Mouse (Mus musculus) spleen, postnatal 0 days (tissue): ENCODE data around the gene Vps51. TPM values are rescaled to one million over a fixed set of nuclear protein-coding genes. Genes with fewer than 3 reads are reported as not detected.

Experiments
- polyA plus RNA-seq: library from polyadenylated mRNA; unstranded; fragments of >200 nt; fragmentation: Nextera tagmentation; extraction: Ambion mirVana; gene quantifications from 2 replicates; pipeline ENCODE4 v1.2.1, GENCODE M21; 2015

Vps51 gene
- polyA plus RNA-seq: 37.6 and 41.3 TPM in 2 replicates

GRCm38 (mm10) chr19:6076564-6077393 lies at the start of gene Vps51:
Gene Vps51, minus strand, starts transcription at chr19:6077231.

GRCm38 (mm10) chr19:6117986-6118676 lies 41.1 kb upstream of the Vps51 start, which contains the start of gene Sac3d1:
Gene Sac3d1, minus strand, starts transcription at chr19:6118650.

DNA sequence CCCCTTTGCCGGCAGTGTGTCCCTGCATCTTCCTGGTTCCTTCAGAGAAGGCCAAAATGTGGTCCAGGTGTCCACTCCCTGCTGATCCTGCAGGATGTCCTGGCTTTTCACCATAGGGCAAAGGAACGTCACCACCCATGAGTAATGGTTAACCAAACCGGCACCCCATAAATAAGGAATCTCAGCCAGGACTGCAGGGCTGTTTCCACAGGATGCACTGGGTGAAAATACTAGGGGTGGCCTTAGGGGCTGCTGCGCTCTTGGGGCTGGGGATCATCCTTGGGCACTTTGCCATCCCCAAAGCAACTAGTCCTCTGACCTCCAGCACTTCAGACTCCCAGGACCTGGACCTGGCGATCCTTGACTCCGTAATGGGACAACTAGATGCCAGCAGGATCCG lies 28.6 kb upstream of the Vps51 start, which contains the start of gene Naaladl1:
TSS of gene Naaladl1 (plus strand) at position 197 of the 400 bp plus-strand sequence.

GRCm38 (mm10) chr19:6094119-6094518 lies 17.1 kb upstream of the Vps51 start, which contains the start of gene AC131692.1:
Gene AC131692.1, plus strand, starts transcription at chr19:6094419.

DNA sequence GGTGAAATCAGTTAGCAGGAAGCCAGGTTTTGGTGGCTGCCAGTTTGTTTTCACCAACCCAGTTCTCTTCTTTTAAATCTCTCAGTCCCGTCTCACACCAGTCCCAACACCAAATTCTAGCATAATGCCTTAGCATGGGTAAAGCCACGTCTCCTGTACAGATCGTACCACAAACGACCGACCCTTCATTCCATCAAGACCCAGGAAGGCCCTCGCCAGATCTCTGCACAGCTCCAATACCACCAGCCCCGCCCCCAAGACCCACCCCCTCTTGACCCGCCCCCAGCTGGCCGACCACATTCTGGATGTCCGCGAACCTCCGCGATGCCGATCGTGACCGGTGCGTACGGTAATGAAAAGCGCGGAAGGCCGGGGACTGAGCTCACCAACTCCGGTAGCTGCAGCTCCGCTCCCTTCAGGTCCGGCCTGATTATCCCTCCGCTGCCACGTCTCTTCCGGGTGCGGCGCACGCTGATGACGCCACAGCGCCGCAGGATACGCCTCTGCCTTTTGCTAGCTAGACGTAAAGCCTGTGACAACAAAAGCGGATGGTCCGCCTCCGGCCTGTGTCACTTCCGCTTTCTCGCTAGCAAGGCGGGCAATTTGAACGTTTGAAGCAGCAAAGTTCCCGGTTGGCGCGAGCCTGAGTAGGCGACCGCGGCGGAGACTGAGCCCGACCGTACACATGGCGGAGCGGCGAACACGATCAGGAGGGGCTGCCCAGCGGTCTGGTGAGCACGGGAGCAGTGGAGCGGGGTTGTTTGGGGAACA lies 7.6 kb upstream of the Vps51 start, which contains the start of the genes Zfpl1 and Cdca5:
TSS of gene Zfpl1 (minus strand) at position 479 of the 771 bp plus-strand sequence.
TSS of gene Cdca5 (plus strand) at position 506 of the 771 bp plus-strand sequence.

GRCm38 (mm10) chr19:6082156-6082555 lies 5.1 kb upstream of the Vps51 start, which contains the start of gene Gm28374:
Gene Gm28374, minus strand, starts transcription at chr19:6082256.

DNA sequence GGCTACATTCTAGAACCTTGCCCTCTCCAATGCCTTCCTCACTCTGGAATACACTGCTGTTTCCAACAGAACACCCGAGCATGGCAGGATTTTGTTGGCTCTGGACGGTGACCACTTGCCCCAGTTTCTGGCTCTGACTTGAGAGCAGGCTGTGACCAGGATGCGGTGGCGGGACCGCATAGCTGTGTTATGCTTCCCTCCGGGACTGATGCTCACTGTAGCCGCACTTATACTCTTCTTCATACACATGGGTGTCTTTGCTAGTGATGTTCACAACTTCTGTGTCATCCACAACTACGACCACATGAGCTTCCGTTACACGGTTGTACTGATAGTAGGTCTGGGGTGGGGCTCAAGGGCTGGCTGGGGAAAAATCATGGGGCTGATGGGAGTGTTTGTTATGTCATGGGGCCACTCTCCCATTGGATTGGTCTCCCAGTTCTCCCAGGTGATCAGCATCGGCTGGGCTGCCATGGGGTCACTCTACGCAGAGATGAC lies 3.0 kb upstream of the Vps51 start, which contains the start of gene Tmem262:
TSS of gene Tmem262 (plus strand) at position 51 of the 498 bp plus-strand sequence.

DNA sequence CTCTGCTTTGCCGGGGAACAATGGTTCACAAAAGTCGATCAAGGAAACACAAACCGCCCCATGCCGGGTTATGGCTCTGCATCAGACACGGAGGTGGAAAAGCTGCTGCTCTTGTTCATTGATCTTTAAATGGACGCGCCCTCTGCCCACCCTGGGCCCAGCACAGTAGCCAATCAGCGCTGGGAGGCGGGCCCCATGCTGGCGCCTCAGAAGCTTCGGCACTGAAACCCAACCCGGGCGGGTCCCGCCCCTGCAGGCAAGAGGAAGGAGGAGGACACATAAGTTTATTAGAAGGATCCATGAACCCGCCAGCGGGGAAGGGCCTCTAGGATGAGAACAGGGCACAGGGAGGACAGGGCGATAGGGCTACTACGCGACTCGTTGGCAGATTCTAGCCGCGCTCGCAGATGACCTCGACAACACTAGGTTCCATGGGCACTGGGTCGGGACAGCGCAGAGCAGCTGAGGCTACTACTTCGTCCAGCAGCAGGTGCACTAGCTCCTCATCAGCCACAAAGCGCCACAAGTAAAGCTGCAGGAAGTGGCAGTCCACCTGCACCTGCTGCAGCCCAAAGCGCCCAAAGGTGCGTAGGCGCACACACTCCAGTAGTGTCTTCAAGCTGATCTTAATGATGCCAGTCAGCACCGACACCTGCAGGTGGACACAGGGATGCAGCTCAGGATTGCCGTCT lies 9.2 kb downstream of the Vps51 start, which contains the start of gene Tm7sf2:
TSS of gene Tm7sf2 (minus strand) at position 650 of the 692 bp plus-strand sequence.

GRCm38 (mm10) chr19:6061021-6061533 lies 16.0 kb downstream of the Vps51 start, which contains the start of gene Znhit2:
Gene Znhit2, plus strand, starts transcription at chr19:6061192.

DNA sequence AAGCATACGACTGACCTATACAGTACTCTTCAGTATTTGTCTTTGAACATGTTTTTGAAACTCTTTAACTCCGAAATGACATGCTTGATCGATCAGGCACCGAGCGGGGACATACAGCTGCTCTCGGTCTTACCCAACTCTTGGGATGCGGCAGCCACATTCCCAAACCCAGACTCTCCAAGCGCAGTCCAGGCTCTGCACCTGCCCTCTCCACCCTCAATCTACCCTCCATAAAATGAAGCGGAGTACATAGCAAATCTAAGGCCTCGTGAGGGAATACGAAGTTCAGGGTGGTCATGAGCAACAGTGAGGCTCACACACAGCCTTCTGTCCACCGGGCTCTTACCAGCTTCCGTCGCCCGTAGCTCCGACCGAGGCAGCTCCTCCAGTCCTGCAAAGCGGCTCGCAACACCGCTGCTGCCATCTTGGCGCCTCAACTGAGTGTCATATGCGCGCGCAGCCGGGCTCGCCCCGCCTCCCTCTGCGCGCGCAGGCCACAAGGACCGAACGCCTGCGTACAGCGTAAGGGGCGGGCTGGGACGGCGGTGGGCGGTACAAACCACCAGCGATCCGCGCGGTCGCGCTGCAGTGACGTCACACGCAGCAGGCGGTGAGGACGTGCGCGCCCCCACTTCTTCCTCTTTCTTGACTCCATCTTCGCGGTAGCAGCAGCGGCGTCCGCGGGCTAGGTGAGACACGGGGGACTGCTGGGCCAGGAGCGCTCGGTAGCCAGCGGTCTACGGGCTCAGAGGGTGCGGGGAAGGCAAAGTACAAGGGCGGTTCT lies 19.5 kb downstream of the Vps51 start, which contains the start of the genes Mrpl49 and Fau:
TSS of gene Mrpl49 (minus strand) at position 473 of the 784 bp plus-strand sequence.
TSS of gene Fau (plus strand) at position 532 of the 784 bp plus-strand sequence.

DNA sequence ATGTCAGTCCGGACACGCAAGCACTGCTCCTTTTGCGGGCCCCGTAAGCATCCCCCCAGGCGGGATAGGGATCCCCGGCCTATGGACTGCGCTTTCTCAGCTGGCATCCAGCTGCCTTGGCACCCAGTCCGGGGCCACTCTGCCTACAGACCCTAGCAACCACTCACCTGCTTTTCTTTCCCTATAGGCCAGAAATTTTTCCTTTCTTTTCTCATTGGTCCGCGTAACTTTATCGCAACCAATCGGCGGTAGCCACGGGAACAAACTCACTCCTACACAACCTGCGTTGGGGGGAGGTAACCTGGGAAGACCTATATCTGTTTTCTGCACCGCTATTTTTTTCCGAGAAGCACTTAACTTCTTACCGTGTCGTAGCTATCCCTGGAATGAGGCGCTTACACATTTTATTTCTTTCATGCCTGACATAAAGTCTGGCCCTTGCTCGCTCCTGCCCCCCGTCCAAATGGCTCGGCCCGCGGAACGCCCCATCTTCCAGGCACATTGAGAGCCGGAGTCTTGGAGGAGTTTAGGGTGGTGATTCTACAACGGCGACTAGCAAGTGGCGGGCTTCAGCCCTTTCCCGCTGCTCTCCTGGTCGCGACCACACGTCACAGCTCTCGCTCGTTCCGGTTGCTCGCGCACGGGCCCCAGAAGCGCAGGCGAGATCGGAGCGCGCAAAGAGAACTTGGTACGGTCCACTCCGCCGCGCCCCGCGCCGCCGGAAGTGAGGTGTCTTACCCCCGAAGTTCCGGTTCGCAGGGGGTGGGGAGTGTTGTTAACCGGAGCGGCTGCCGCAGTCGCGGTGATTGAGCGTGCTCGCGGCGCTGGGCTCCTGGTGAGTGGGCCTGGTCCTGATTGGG lies 30.5 kb downstream of the Vps51 start, which contains the start of gene Syvn1:
TSS of gene Syvn1 (plus strand) at position 283 of the 860 bp plus-strand sequence.

Other genes starting within 250 kb of the Vps51 start
- 18.5 and 20.2 TPM in 2 replicates for gene Frmd8, start 202.0 kb downstream of the Vps51 start, polyA plus RNA-seq
- gene Slc25a45, start 199.4 kb downstream of the Vps51 start, polyA plus RNA-seq: 8.4 and 14.3 TPM in 2 replicates
- 4.8 and 5.1 TPM in 2 replicates for gene Tigd3, start 183.1 kb downstream of the Vps51 start, polyA plus RNA-seq
- gene Dpf2, start 164.2 kb downstream of the Vps51 start, polyA plus RNA-seq: 55.3 and 62.4 TPM in 2 replicates
- gene Cdc42ep2, start 152.4 kb downstream of the Vps51 start, polyA plus RNA-seq: 4.2 and 5.4 TPM in 2 replicates
- 61.9 and 69.5 TPM in 2 replicates for gene Pola2, start 113.0 kb downstream of the Vps51 start, polyA plus RNA-seq
- gene Slc22a20, start 91.1 kb downstream of the Vps51 start, polyA plus RNA-seq: 0.18 and 0.33 TPM in 2 replicates
- 17.5 and 18.8 TPM in 2 replicates for gene Capn1, start 61.3 kb downstream of the Vps51 start, polyA plus RNA-seq
- 13.7 and 15.3 TPM in 2 replicates for gene Syvn1, start 30.7 kb downstream of the Vps51 start, polyA plus RNA-seq
- gene Mrpl49, start 19.4 kb downstream of the Vps51 start, polyA plus RNA-seq: 41.2 and 44.7 TPM in 2 replicates
- 972 and 981 TPM in 2 replicates for gene Fau, start 19.4 kb downstream of the Vps51 start, polyA plus RNA-seq
- 24.3 and 28.5 TPM in 2 replicates for gene Znhit2, start 16.0 kb downstream of the Vps51 start, polyA plus RNA-seq
- 3.8 and 3.9 TPM in 2 replicates for gene Tm7sf2, start 8.9 kb downstream of the Vps51 start, polyA plus RNA-seq
- not detected in 2 replicates for gene Tmem262, start 2.8 kb upstream of the Vps51 start, polyA plus RNA-seq
- gene Gm28374, start 5.0 kb upstream of the Vps51 start, polyA plus RNA-seq: 0.28 and 0.61 TPM in 2 replicates
- 30.3 and 32.0 TPM in 2 replicates for gene Zfpl1, start 7.7 kb upstream of the Vps51 start, polyA plus RNA-seq
- gene Cdca5, start 7.8 kb upstream of the Vps51 start, polyA plus RNA-seq: 38.6 and 42.9 TPM in 2 replicates
- 0.21 and 0.32 TPM in 2 replicates for gene AC131692.1, start 17.2 kb upstream of the Vps51 start, polyA plus RNA-seq
- 0.34 and 0.40 TPM in 2 replicates for gene Naaladl1, start 28.6 kb upstream of the Vps51 start, polyA plus RNA-seq
- gene Sac3d1, start 41.4 kb upstream of the Vps51 start, polyA plus RNA-seq: 29.3 and 29.9 TPM in 2 replicates
- gene Snx15, start 51.1 kb upstream of the Vps51 start, polyA plus RNA-seq: 31.6 and 32.1 TPM in 2 replicates
- gene Batf2, start 63.8 kb upstream of the Vps51 start, polyA plus RNA-seq: 0.96 and 1.0 TPM in 2 replicates
- gene Arl2, start 64.3 kb upstream of the Vps51 start, polyA plus RNA-seq: 37.1 and 37.2 TPM in 2 replicates
- gene Majin, start 107.2 kb upstream of the Vps51 start, polyA plus RNA-seq: not detected in 2 replicates
- gene Gpha2, start 149.1 kb upstream of the Vps51 start, polyA plus RNA-seq: 0.17 and 0.22 TPM in 2 replicates
- gene Ppp2r5b, start 158.6 kb upstream of the Vps51 start, polyA plus RNA-seq: 5.0 and 6.2 TPM in 2 replicates
- gene Atg2a, start 164.4 kb upstream of the Vps51 start, polyA plus RNA-seq: 4.4 and 5.6 TPM in 2 replicates
- 66.5 and 75.4 TPM in 2 replicates for gene Ehd1, start 199.5 kb upstream of the Vps51 start, polyA plus RNA-seq
- 0.40 and 0.67 TPM in 2 replicates for gene Cdc42bpg, start 229.2 kb upstream of the Vps51 start, polyA plus RNA-seq